Mouse (Mus musculus) kidney, embryonic 14.5 days (tissue): ENCODE data around the gene Atg9b. TPM values are rescaled to one million over a fixed set of nuclear protein-coding genes. Genes with fewer than 3 reads are reported as not detected.

Experiments used
- ATAC-seq: fragments of 200-750 bp; cut with Nextera tagmentation; 2 replicates; pipeline ENCODE4 v1.8.0; 2017; ENCODE audit warnings: moderate number of reproducible peaks, mild to moderate bottlenecking, moderate TSS enrichment, moderate library complexity; ENCODE audit not compliant: low FRiP score, low TSS enrichment
- H3K27ac ChIP-seq: fragments of 300-500 bp; sonication (generic); 2 replicates; pipeline ENCODE4 v1.5.1; 2014; ENCODE audit warnings: low read depth, mild to moderate bottlenecking, low read length, moderate library complexity, mixed read lengths
- H3K27me3 ChIP-seq: fragments of 300-500 bp; sonication (generic); 2 replicates; pipeline ENCODE4 v1.6.1; 2014; ENCODE audit warnings: mild to moderate bottlenecking, low read length; ENCODE audit not compliant: control insufficient read depth, insufficient read depth
- H3K36me3 ChIP-seq: fragments of 300-500 bp; sonication (generic); 2 replicates; pipeline ENCODE4 v1.6.1; 2014; ENCODE audit warnings: low read length, mixed read lengths; ENCODE audit not compliant: control insufficient read depth, insufficient read depth
- H3K4me1 ChIP-seq: fragments of 300-500 bp; sonication (generic); 2 replicates; pipeline ENCODE4 v1.6.1; 2014; ENCODE audit warnings: low read length, mixed read lengths; ENCODE audit not compliant: control insufficient read depth, insufficient read depth
- H3K4me2 ChIP-seq: fragments of 300-500 bp; sonication (generic); replicated peaks from 2 replicates; pipeline ENCODE4 v1.6.1; 2014; ENCODE audit warnings: low read depth, mild to moderate bottlenecking, low read length
- H3K4me3 ChIP-seq: fragments of 300-500 bp; sonication (generic); 2 replicates; pipeline ENCODE4 v1.5.1; 2014; ENCODE audit warnings: mild to moderate bottlenecking, low read length
- H3K9ac ChIP-seq: fragments of 300-500 bp; sonication (generic); 2 replicates; pipeline ENCODE4 v1.6.1; 2014; ENCODE audit warnings: low read depth, mild to moderate bottlenecking, low read length, moderate library complexity
- H3K9me3 ChIP-seq: fragments of 300-500 bp; sonication (generic); 2 replicates; pipeline ENCODE4 v1.6.1; 2016; ENCODE audit warnings: low read length; ENCODE audit not compliant: control insufficient read depth
- WGBS: fragments of 180-500 bp; shearing (Covaris S2); extraction: QIAGEN DNeasy Blood & Tissue Kit; methylation state at CpG from one replicate; pipeline ENCODE4 v1.1.7; 2014; 5-methylcytosine and 5-hydroxymethylcytosine counted together
- polyA plus RNA-seq: library from polyadenylated mRNA; unstranded; fragments of >200 nt; fragmentation: Nextera tagmentation; extraction: Ambion mirVana; gene quantifications from 2 replicates; pipeline ENCODE4 v1.2.1, GENCODE M21; 2014

Gene Atg9b
- polyA plus RNA-seq, 1 experiment from 2014 or later = 1.1 TPM

DNA sequence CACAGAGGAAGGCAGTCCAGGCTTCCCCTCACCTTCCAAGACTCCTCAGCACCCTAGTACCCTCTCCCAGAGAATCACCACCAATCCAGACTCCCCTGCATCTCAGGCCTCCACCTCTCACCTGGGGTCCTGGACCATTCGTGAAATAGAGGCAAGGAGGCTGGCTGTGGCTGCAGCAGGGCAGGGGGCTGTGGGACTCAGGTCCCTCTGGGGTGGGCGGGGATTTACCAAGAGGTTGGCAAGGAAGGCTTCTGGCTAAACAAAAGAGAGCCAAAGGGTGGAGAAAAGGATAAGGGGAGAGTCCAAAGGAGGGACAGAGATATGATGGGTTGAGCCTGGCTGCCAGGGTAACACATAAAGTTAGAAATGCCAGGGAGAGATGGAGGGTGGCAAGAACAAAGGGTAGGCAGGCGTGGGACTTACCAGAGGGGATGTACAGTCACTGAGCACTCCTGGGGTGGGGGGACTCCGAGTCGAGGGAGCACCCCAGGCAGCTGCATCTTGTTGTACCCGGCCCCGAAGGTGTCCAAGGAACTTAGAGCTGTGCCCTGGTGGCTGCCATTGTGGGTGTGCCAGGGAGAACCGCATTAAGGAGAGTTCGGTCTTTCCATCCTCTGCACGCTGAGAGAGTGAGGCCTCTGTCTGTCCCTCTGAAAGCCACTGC, 5.9 kb downstream of the Atg9b start:
- no peak for ATAC-seq
- Histone ChIP-seq H3K9ac (no peak overlapping the region), H3K27ac (no peak overlapping the region), H3K4me1 (peaks cover 21% of the 10 kb centered on the region), H3K4me3 (no peak overlapping the region), H3K36me3 (no peaks in the 10 kb centered on the region), H3K9me3 (no peaks in the 10 kb centered on the region), H3K4me2 (no peak overlapping the region), H3K27me3 (peaks cover 16% of the 10 kb centered on the region)
- 90% methylated on average over 10 of the region's 10 CpGs for WGBS

DNA sequence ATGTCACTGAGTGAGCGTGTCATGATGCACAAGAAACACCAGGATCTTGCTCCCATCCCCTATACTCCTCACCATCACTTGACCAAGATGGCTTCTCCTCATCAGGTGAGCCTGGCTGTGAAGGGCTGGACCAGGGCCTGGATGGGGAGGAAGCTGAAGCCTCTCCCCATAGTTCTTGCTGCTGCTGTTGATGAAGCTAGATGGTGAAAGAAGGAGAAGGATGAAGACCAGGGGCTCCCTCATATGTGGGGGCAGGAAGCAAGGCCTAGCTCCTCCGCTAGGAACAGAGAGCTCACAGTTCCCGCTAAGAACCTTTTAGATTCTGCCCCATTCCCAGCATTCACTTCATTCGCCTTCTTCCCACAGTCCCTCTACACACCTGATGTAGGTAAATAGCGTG, 6.6 kb downstream of the Atg9b start:
- H3K27ac ChIP-seq = no peak overlapping the region
- no peaks in the 10 kb centered on the region for H3K9me3 ChIP-seq
- H3K4me3 ChIP-seq = no peak overlapping the region
- H3K36me3 ChIP-seq = no peaks in the 10 kb centered on the region
- H3K9ac ChIP-seq = no peak overlapping the region
- no peak for ATAC-seq
- peaks cover 16% of the 10 kb centered on the region for H3K27me3 ChIP-seq
- WGBS = 87% methylated on average over 5 of the region's 5 CpGs
- H3K4me1 ChIP-seq = peaks cover 21% of the 10 kb centered on the region
- no peak overlapping the region for H3K4me2 ChIP-seq

DNA sequence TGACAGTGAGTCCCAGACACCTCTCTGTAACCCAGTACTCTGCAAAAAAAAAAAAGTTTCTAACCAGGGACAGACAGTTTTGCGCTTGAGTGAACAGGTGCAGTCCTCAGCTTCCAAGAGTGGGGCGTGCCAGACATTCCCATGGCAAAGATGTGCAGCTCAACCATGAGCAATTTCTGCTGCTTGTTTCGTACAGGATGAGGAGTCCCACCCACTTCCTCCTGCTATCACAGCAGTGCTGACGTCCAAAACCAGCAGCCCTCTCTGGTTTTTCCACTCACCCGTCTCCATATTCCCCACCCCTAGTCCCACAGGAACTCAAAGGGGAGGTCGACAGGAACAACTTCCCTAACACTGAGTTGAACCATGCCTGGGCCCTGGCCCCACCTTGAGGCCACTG, 7.5 kb downstream of the Atg9b start:
- peaks cover 16% of the 10 kb centered on the region for H3K27me3 ChIP-seq
- WGBS = 34% methylated on average over 6 of the region's 6 CpGs
- peaks cover 21% of the 10 kb centered on the region for H3K4me1 ChIP-seq
- no peak overlapping the region for H3K27ac ChIP-seq
- no peak overlapping the region for H3K4me2 ChIP-seq
- ATAC-seq = no peak
- H3K9ac ChIP-seq = no peak overlapping the region
- H3K4me3 ChIP-seq = no peak overlapping the region
- no peaks in the 10 kb centered on the region for H3K36me3 ChIP-seq
- no peaks in the 10 kb centered on the region for H3K9me3 ChIP-seq

DNA sequence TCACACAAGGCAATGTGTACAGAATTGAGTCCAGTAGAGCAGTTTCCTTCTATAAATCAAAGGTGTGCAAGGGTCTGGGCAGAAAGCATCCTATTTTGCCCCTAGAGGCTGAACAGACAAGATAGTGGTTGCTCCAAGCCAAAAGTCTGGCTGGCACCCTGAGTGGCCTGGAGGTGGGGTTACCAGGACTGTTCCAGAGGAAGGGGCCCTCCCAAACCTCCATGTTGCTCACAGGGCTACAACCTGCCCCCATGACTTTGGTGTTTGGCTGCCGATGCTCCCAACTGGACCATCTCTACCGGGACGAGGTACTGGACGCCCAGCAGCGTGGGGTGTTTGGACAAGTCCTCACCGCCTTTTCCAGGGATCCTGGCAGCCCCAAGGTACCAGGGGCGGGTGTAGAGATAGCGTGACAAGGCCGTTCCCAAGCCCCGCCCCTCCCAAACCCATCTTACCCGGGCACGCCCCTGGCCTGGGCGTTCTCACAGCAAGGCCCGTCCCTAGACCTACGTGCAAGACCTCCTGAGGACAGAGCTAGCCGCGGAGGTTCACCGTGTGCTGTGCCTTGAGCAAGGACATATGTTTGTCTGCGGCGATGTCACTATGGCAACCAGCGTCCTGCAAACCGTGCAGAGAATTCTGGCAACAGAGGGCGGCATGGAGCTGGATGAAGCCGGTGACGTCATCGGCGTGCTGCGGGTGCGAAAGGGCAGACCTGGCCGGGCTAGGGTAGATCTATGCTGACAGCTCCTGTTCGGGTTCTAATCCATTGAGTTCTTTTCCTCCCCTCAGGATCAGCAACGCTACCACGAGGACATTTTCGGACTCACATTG, 8.7 kb downstream of the Atg9b start:
- H3K4me1 ChIP-seq = peaks cover 19% of the 10 kb centered on the region
- no peaks in the 10 kb centered on the region for H3K9me3 ChIP-seq
- under 1% methylated on average over 34 of the region's 34 CpGs for WGBS
- peak overlapping the region; percentile 58 for H3K4me2 ChIP-seq
- H3K27ac ChIP-seq = no peak overlapping the region
- peak overlapping the region; percentile 18; the same call in 1 of the 2 replicates for H3K9ac ChIP-seq
- peaks cover 12% of the 10 kb centered on the region for H3K27me3 ChIP-seq
- peak; percentile 85 for ATAC-seq
- H3K36me3 ChIP-seq = no peaks in the 10 kb centered on the region
- H3K4me3 ChIP-seq = peak overlapping the region; percentile 43

DNA sequence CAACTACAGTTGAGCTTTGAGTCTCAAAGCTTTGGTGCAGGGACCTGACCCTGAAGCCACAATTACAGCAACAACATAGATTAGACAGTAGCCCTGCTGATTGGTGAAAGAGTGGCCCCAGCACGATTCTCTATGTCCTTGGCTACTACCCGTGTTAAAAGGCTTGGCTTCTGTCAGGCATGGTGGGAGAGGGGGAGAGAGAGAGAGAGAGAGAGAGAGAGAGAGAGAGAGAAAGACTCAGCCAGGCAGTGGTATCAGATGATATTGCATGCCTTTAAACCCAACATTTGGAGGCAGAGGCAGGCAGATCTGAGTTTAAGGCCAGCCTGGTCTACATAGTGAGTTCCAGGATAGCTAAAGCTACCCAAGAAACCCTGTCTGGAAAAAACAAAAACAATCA, 10.0 kb downstream of the Atg9b start:
- H3K27me3 ChIP-seq = peaks cover 3% of the 10 kb centered on the region; the same call in 1 of the 2 replicates
- ATAC-seq = no peak
- no peaks in the 10 kb centered on the region for H3K9me3 ChIP-seq
- WGBS = 57% methylated on average over 2 of the region's 2 CpGs
- H3K36me3 ChIP-seq = no peaks in the 10 kb centered on the region
- H3K4me1 ChIP-seq = peaks cover 10% of the 10 kb centered on the region; the same call in 1 of the 2 replicates
- H3K4me3 ChIP-seq = no peak overlapping the region
- no peak overlapping the region for H3K27ac ChIP-seq
- no peak overlapping the region for H3K9ac ChIP-seq
- H3K4me2 ChIP-seq = no peak overlapping the region

DNA sequence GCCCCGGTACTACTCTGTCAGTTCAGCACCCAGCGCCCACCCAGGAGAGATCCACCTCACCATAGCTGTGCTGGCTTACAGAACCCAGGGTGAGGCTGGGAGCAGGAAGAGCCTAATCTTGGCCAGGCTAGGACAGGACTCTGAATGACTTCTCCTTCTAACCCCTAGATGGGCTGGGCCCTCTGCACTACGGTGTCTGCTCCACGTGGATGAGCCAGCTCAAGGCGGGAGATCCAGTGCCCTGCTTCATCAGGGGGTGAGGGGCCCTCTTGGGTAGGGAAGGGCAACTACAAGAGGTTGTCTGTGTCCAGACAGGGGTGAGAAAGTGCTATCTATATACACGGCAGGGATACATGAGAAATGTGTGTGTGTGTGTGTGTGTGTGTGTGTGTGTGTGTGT, 10.5 kb downstream of the Atg9b start:
- Histone ChIP-seq H3K36me3 (no peaks in the 10 kb centered on the region), H3K4me2 (no peak overlapping the region), H3K27ac (no peak overlapping the region), H3K4me1 (0 out of 2 replicates have a peak, but pooled peaks cover 9% of the 10 kb centered on the region), H3K9me3 (no peaks in the 10 kb centered on the region), H3K27me3 (no peaks in the 10 kb centered on the region; the same call in 1 of the 2 replicates), H3K4me3 (no peak overlapping the region), H3K9ac (no peak overlapping the region)
- no peak for ATAC-seq
- 75% methylated on average over 6 of the region's 6 CpGs for WGBS

DNA sequence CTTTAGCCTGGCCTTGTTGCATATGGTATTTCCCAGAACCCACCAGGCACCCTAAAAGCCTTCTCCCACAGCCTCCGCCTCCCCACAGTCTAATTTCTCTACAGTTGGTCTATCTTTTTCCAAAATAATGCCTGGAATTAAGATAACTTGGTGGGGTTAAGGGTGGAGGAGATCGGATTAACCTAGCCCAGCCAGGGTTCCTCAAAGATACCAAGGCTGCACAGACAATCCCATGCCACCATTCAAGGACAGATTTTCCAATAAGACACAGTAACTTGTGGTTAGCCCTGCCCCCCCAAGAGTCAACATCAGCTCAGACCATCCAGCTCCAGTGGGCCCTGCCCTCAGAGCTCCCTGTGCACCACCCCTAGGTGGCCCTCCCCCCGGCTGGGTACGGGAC, 11.4 kb downstream of the Atg9b start:
- Histone ChIP-seq H3K27me3 (no peaks in the 10 kb centered on the region), H3K9me3 (no peaks in the 10 kb centered on the region), H3K9ac (no peak overlapping the region), H3K4me1 (0 out of 2 replicates have a peak, but pooled peaks cover 9% of the 10 kb centered on the region), H3K4me3 (no peak overlapping the region), H3K4me2 (no peak overlapping the region), H3K36me3 (no peaks in the 10 kb centered on the region), H3K27ac (no peak overlapping the region)
- ATAC-seq = no peak
- whole genome bisulfite sequencing = 94% methylated on average over 4 of the region's 4 CpGs

DNA sequence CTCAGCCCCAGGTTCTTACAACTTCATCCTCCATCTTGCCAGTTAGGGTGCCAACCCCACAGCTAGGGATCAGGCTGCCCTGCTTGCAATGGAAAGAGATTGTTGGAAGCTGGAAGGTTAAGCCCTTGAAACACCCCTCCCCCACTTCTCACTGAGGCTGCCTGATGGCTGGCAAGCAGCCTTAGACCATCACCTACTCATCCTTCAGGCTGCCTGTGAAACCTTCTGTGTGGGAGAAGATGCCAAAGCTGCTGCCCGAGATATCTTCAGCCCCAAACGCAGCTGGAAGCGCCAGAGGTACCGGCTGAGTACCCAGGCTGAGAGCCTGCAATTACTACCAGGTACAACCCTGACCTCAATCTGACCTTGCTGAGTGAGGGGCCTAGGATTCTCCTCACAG, 12.4 kb downstream of the Atg9b start:
- H3K27me3 ChIP-seq = no peaks in the 10 kb centered on the region
- H3K9ac ChIP-seq = no peak overlapping the region; the same call in 1 of the 2 replicates
- H3K4me1 ChIP-seq = 0 out of 2 replicates have a peak, but pooled peaks cover 9% of the 10 kb centered on the region
- no peak overlapping the region for H3K4me3 ChIP-seq
- 66% methylated on average over 4 of the region's 4 CpGs for WGBS
- no peak for ATAC-seq
- H3K4me2 ChIP-seq = no peak overlapping the region
- no peaks in the 10 kb centered on the region for H3K36me3 ChIP-seq
- no peaks in the 10 kb centered on the region for H3K9me3 ChIP-seq
- H3K27ac ChIP-seq = no peak overlapping the region

DNA sequence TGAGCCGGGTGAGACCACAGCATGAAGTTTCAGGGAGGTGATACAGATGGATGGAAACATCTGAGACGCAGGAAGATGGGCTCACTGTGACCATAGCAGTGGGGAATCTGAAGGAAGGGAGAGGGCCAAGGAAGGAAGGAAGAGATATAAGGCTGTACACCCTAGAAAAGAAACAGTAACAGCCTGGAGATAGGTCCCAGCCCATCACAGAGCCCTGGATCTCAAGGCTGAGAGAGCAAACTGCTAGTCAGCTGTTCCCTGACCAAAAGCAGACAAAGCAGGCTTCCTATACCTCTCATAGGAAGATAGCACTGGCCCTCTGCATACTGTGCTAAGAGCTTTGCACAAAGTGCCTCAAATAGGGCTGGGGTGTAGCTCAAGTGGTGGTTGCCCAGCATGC, 13.2 kb downstream of the Atg9b start:
- WGBS = 75% methylated on average over 2 of the region's 2 CpGs
- Histone ChIP-seq H3K27ac (no peak overlapping the region), H3K27me3 (no peaks in the 10 kb centered on the region), H3K9me3 (no peaks in the 10 kb centered on the region), H3K9ac (no peak overlapping the region), H3K36me3 (no peaks in the 10 kb centered on the region), H3K4me3 (no peak overlapping the region), H3K4me1 (0 out of 2 replicates have a peak, but pooled peaks cover 4% of the 10 kb centered on the region), H3K4me2 (no peak overlapping the region)
- no peak for ATAC-seq
